Mouse (Mus musculus) forebrain, embryonic 13.5 days (tissue): ENCODE results near the gene Abca6. TPM values are rescaled to one million over a fixed set of nuclear protein-coding genes. Genes with fewer than 3 reads are reported as not detected.

Source experiments
- ATAC-seq: fragments of 200-750 bp; cut with Nextera tagmentation; 2 replicates; pipeline ENCODE4 v1.8.0; 2017
- H3K27ac ChIP-seq: fragments of 300-500 bp; sonication (generic); 2 replicates; pipeline ENCODE4 v1.5.1; 2015; ENCODE audit warnings: inconsistent platforms, mild to moderate bottlenecking, moderate library complexity
- H3K27me3 ChIP-seq: fragments of 300-500 bp; sonication (generic); 2 replicates; pipeline ENCODE4 v1.6.1; 2015; ENCODE audit warnings: mild to moderate bottlenecking, inconsistent platforms
- H3K36me3 ChIP-seq: fragments of 300-500 bp; sonication (generic); 2 replicates; pipeline ENCODE4 v1.6.1; 2015; ENCODE audit warnings: mild to moderate bottlenecking, inconsistent platforms; ENCODE audit not compliant: poor library complexity, severe bottlenecking
- H3K4me1 ChIP-seq: fragments of 300-500 bp; sonication (generic); 2 replicates; pipeline ENCODE4 v1.6.1; 2015; ENCODE audit warnings: inconsistent platforms
- H3K4me2 ChIP-seq: fragments of 300-500 bp; sonication (generic); 2 replicates; pipeline ENCODE4 v1.6.1; 2015; ENCODE audit warnings: inconsistent platforms, mild to moderate bottlenecking, moderate library complexity
- H3K4me3 ChIP-seq: fragments of 300-500 bp; sonication (generic); 2 replicates; pipeline ENCODE4 v1.5.1; 2015; ENCODE audit warnings: mild to moderate bottlenecking, inconsistent platforms
- H3K9ac ChIP-seq: fragments of 300-500 bp; sonication (generic); 2 replicates; pipeline ENCODE4 v1.6.1; 2015; ENCODE audit warnings: mild to moderate bottlenecking, inconsistent platforms
- H3K9me3 ChIP-seq: fragments of 300-500 bp; sonication (generic); replicated peaks from 2 replicates; pipeline ENCODE4 v1.6.1; 2016; ENCODE audit warnings: inconsistent platforms
- WGBS: fragments of 180-500 bp; shearing (Covaris S2); methylation state at CpG from one replicate; pipeline ENCODE4 v1.1.7; 2015; 5-methylcytosine and 5-hydroxymethylcytosine counted together
- polyA plus RNA-seq: library from polyadenylated mRNA; unstranded; fragments of >200 nt; fragmentation: Nextera tagmentation; extraction: Ambion mirVana; gene quantifications from 2 replicates; pipeline ENCODE4 v1.2.1, GENCODE M21; 2015

The Abca6 gene
- polyA plus RNA-seq, 1 experiment from 2014 or later: 0.04 TPM

DNA sequence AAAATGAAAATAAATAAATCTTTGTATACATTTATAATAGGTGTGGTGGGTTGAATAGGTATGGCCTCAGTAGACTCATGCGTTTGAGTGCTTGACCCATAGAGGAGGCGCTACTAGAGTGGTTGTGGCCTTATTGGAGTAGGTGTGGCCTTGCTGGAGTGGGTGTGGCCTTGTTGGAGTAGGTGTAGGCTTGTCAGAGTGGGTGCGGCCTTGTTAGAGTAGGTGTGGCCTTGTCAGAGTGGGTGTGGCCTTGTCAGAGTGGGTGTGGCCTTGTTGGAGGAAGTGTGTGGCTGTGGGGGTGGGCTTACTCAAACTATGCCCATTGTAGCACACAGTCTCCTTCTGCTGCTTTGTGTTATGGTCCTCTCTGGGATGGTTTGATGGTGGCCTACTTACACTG is 80.4 kb downstream of the Abca6 start:
- no peak overlapping the region for H3K4me2 ChIP-seq
- H3K27ac ChIP-seq: no peak overlapping the region
- no peaks in the 10 kb centered on the region for H3K4me1 ChIP-seq
- 90% methylated on average over 3 of the region's 3 CpGs for WGBS
- no peak overlapping the region for H3K4me3 ChIP-seq
- H3K27me3 ChIP-seq: no peaks in the 10 kb centered on the region
- H3K9me3 ChIP-seq: no peaks in the 10 kb centered on the region
- H3K9ac ChIP-seq: no peak overlapping the region
- no peak; the same call in 1 of the 2 replicates for ATAC-seq
- H3K36me3 ChIP-seq: no peaks in the 10 kb centered on the region

DNA sequence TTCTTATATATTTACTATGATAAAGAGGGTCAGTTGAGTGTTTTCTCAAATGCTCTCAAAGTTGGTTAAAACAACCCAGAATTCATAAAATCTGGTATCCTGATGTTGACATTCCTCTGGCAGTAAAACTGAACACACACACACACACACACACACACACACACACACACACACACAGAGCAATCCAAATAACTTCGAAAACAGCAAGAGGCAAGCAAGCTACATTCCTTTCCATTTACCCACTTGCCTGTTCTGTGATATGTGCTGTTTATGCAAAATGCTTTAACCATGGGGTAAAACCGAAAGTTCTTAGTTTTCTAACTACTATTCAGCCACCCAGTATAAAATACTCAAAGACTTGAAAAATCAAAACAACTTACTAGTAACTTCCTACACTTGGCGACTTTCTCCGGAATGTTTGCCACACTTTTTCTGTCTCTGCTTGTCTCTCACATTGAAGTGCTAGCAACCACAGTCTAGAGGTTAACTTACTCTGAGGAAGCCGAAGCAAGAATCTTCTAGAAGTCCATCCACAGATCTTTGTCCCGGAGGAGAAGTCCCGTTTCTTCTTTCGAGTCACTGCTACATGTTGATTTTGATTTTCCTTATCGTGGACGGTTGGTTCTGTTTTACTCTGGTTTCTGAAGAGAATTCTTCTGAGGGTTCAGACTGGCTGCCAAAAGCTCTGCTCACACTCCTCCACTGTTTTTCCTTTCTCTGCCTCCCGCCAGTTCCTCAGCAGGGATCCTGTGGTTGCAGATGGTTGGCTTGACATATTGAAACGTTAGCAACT is 83.9 kb downstream of the Abca6 start, which contains the start of gene Abca9:
TSS of gene Abca9 (minus strand) at position 738 of the 793 bp plus-strand sequence.
- ATAC-seq: no peak
- Histone ChIP-seq H3K4me3 (no peak within 1 kb of the TSS), H3K27me3 (no peaks in the 10 kb centered on the region), H3K4me2 (no peak within 1 kb of the TSS), H3K9ac (no peak within 1 kb of the TSS), H3K4me1 (no peaks in the 10 kb centered on the region), H3K9me3 (no peaks in the 10 kb centered on the region), H3K27ac (no peak within 1 kb of the TSS), H3K36me3 (no peaks in the 10 kb centered on the region)
- WGBS: 56% methylated on average over 12 of the region's 12 CpGs

DNA sequence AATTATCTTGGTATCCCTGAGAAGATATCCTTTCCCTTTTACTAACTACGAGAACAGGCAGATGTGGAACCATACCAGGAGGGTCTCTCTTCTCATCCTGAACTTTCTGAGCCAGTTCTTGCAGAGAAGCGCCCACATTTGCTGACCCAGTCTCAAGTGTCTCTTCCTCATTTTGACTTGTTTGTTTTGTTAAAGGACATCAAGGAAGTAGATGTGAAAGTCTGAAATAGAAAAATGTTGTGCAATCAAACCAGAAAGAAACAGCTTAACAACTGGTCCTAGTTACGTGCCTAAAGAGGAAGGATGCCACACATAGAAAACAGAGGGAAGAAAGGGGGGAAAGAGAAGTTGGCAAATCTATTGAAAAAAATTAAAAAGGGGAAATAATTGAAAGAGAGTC is 85.8 kb downstream of the Abca6 start:
- 34% methylated on average over 3 of the region's 3 CpGs for whole genome bisulfite sequencing
- no peaks in the 10 kb centered on the region for H3K27me3 ChIP-seq
- no peaks in the 10 kb centered on the region for H3K4me1 ChIP-seq
- H3K4me3 ChIP-seq: no peak overlapping the region
- H3K27ac ChIP-seq: no peak overlapping the region
- ATAC-seq: no peak
- H3K9ac ChIP-seq: no peak overlapping the region
- no peaks in the 10 kb centered on the region for H3K36me3 ChIP-seq
- H3K9me3 ChIP-seq: no peaks in the 10 kb centered on the region
- H3K4me2 ChIP-seq: no peak overlapping the region

DNA sequence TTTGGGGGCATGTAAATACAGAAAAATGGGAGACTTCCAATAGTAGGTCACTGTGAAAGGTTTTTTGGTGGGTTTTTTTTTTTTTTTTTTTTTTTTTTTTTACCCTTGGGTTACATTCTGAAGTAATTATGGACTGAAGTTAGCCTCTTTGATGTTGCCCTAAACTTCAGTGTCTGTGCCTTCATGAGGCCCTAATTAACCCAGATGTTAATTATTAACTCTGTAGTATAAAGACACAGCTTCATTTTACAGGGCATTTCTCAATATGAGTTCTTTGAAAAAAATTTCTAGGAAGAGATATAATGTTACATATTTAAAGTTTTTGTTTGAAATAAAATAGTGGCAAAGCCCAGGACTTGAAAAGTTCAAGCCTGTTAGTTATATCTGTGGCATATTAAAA is 86.2 kb downstream of the Abca6 start:
- Histone ChIP-seq H3K9me3 (no peaks in the 10 kb centered on the region), H3K36me3 (no peaks in the 10 kb centered on the region), H3K4me2 (no peak overlapping the region), H3K9ac (no peak overlapping the region), H3K27ac (no peak overlapping the region), H3K4me1 (no peaks in the 10 kb centered on the region), H3K4me3 (no peak overlapping the region), H3K27me3 (no peaks in the 10 kb centered on the region)
- no peak for ATAC-seq

DNA sequence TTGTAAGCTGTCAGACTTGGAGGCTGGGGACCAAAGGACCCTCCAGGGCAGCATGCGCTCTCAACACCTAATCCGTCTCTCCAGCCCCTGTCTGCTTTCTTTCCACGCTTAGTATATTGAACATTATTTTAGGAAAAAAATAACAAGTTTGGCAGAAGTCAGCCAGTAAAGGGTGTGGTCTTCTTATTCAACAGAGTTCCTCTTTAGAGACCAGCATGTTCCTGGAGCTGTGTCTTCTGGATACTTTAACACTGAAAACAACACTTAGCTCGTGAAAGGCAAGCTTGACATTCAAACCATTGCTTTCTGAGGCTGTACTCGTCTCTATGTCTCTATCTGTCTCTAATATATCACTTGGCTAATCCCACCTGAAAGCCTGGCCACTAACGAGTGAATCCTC is 94.5 kb downstream of the Abca6 start:
- no peak overlapping the region for H3K9ac ChIP-seq
- H3K9me3 ChIP-seq: no peaks in the 10 kb centered on the region
- no peaks in the 10 kb centered on the region for H3K4me1 ChIP-seq
- 73% methylated on average over 6 of the region's 6 CpGs for WGBS
- H3K27me3 ChIP-seq: no peaks in the 10 kb centered on the region
- no peaks in the 10 kb centered on the region for H3K36me3 ChIP-seq
- no peak overlapping the region for H3K4me2 ChIP-seq
- no peak for ATAC-seq
- H3K4me3 ChIP-seq: no peak overlapping the region
- no peak overlapping the region for H3K27ac ChIP-seq

DNA sequence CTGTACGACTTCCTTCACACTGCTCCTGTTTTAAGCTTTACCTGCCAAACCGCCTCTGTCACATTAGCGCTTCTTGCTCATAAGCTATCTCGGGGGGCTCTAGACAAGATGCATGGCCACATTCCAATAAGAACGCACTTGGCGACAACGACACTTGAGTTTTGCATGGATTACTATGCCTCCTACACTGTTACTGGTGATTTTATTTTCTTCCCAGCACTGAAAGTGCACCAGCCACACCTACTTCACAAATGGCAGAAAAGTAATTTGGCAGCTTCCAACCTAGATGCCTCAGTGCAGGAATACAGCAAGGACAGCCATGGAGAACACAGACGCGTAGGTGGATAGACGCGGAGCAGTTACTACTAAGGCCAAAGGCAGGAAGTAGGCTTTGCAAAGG is 95.6 kb downstream of the Abca6 start:
- Histone ChIP-seq H3K9ac (no peak overlapping the region), H3K27ac (no peak overlapping the region), H3K27me3 (no peaks in the 10 kb centered on the region), H3K4me1 (no peaks in the 10 kb centered on the region), H3K4me3 (no peak overlapping the region), H3K9me3 (no peaks in the 10 kb centered on the region), H3K36me3 (no peaks in the 10 kb centered on the region), H3K4me2 (no peak overlapping the region)
- 91% methylated on average over 11 of the region's 11 CpGs for WGBS
- ATAC-seq: no peak

DNA sequence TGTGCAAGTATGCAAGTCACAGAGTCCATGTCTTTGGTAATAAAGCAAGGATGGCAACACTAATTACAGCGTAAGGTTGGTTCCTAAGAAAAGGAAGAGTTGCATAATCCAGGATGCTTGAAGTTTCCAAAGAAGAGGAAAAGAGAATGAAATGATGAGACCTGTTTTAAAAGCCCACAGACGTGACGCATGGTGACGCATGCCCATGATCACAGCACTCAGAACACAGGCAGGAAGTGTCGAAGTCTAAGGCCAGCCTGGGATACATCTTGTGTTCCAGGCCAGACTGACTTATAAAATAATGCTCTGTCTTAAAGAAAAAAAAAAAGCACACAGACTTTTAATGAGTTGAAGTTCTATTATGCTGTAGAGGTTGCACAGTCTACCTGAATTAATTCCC is 103.9 kb downstream of the Abca6 start:
- Histone ChIP-seq H3K9ac (no peak overlapping the region), H3K4me3 (no peak overlapping the region), H3K27ac (no peak overlapping the region), H3K4me2 (no peak overlapping the region), H3K36me3 (no peaks in the 10 kb centered on the region), H3K4me1 (no peaks in the 10 kb centered on the region), H3K9me3 (no peaks in the 10 kb centered on the region), H3K27me3 (no peaks in the 10 kb centered on the region)
- WGBS: 94% methylated on average over 5 of the region's 5 CpGs
- ATAC-seq: no peak

DNA sequence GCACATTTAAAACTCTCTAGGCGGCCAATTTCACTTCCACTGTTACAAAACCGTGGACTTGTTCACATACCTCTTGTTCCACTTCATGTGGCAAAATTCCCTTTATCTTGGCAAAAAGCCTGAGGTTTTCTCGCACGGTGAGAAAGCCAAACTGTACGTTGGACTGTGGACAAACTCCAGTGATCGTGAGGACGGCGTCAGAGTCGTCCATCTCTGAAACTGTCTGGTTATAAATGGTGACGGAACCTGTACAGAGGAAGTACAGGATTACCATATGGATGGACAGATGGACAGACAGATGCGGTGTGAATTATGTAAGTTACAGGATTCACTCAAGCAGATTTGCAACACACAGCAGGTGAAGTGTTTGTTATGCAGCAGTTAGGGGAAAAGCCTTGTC is 106.2 kb downstream of the Abca6 start:
- no peak for ATAC-seq
- no peaks in the 10 kb centered on the region for H3K36me3 ChIP-seq
- 86% methylated on average over 11 of the region's 11 CpGs for WGBS

GRCm38 (mm10) chr11:110130760-110131159 is 120.8 kb downstream of the Abca6 start:
- WGBS: 90% methylated on average over 5 of the region's 5 CpGs
- no peak overlapping the region for H3K4me3 ChIP-seq

More for the DNA sequence above, 106.2 kb downstream of the Abca6 start:
- no peak overlapping the region for H3K9ac ChIP-seq
- H3K4me2 ChIP-seq: no peak overlapping the region
- no peaks in the 10 kb centered on the region for H3K4me1 ChIP-seq
- no peak overlapping the region for H3K27ac ChIP-seq
- no peak overlapping the region for H3K4me3 ChIP-seq
- no peaks in the 10 kb centered on the region for H3K27me3 ChIP-seq
- H3K9me3 ChIP-seq: no peaks in the 10 kb centered on the region

More at GRCm38 (mm10) chr11:110130760-110131159, 120.8 kb downstream of the Abca6 start:
- no peak overlapping the region for H3K9ac ChIP-seq
- H3K27me3 ChIP-seq: no peaks in the 10 kb centered on the region
- no peak overlapping the region for H3K27ac ChIP-seq
- no peaks in the 10 kb centered on the region for H3K4me1 ChIP-seq
- ATAC-seq: no peak
- H3K36me3 ChIP-seq: no peaks in the 10 kb centered on the region
- no peaks in the 10 kb centered on the region for H3K9me3 ChIP-seq
- H3K4me2 ChIP-seq: no peak overlapping the region

Other genes with a start within 250 kb of the Abca6 start
- gene Abca8a, start 155.8 kb downstream of the Abca6 start, polyA plus RNA-seq: 0.25 and 0.37 TPM in 2 replicates
- gene Abca9, start 83.6 kb downstream of the Abca6 start, polyA plus RNA-seq: 1.2 and 1.7 TPM in 2 replicates
- gene Abca5, start 85.9 kb upstream of the Abca6 start, polyA plus RNA-seq: 4.8 and 5.7 TPM in 2 replicates
- 39.9 and 44.7 TPM in 2 replicates for gene Map2k6, start 147.3 kb upstream of the Abca6 start, polyA plus RNA-seq